Mouse (Mus musculus): ENCODE data around the gene Akp3. TPM values are rescaled to one million over a fixed set of nuclear protein-coding genes. Genes with fewer than 3 reads are reported as not detected.

Gene Akp3
- polyA plus RNA-seq, 1 experiment from 2014 or later = not detected

DNA sequence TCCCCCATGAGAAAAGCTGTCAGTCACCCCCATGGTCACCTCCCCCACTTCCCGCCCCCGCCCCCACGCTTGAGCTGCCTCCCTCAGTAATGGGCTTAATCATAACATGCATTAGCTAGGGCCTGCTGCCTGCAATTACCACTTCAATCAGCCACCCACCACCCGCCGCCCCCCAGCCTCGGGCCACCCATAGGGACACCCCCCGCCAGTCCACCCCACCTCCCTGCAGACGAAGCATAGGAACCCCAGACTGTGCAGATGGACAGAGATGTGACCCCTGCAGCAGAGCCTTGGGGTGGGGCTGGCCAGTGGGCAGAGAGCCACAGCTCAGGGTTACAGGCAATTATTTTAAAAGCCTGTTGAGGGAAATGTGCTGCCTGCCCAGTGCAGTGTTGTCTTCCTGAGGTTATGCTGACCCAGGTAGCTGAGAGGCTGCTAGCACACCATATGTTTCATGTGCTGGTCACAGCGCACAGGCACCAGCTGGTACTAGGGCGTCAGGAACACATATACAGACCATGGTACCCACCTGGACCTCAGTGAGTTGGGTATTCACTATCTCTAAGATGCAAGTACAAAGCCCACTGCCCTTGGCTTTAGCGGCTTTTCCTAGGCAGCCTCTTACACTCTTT, 39.5 kb downstream of the Akp3 start:
- ATAC-seq (peak; percentile 54; the same call in 1 of the 2 replicates), DNase-seq (ENCODE audit: low spot score) (peak; percentile 32)
- Histone ChIP-seq H3K27ac (ENCODE audit: low read depth, low read length) (peak overlapping the region; percentile 46; the same call in 1 of the 2 replicates), H3K9me3 (replicated peaks; ENCODE audit: control insufficient read depth, low read length) (no peaks in the 10 kb centered on the region), H3K4me2 (ENCODE audit: low read length) (no peak overlapping the region), H3K4me3 (ENCODE audit: low read depth, low read length) (no peak overlapping the region), H3K36me3 (ENCODE audit: control insufficient read depth, insufficient read depth, low read length) (no peaks in the 10 kb centered on the region), H3K9ac (ENCODE audit: low read length) (no peak overlapping the region), H3K4me1 (ENCODE audit: control insufficient read depth, insufficient read depth, low read length) (peaks cover 13% of the 10 kb centered on the region), H3K27me3 (replicated peaks; ENCODE audit: control insufficient read depth, insufficient read depth, low read length) (no peaks in the 10 kb centered on the region)
- WGBS = 25% methylated on average over 11 of the region's 11 CpGs

DNA sequence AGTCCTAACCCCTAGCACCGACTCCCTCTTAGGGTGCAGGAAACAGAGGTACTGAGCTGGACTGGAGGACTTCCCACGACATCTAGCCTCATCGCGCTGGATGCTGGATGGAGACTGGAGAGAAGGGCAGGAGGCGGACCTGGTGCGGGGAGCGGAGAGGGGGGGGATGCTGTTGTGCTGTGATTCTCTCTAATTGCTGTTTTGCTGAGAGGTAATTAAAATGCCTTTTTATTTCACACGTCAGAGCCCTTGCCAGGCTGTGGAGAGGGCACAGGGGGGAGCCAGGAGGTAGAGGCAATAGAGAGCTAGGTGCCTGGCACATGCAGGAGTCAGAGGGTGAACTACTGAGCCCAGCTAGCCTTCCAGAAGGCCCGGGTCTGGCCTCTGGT, 40.0 kb downstream of the Akp3 start:
- Histone ChIP-seq H3K4me2 (ENCODE audit: low read length) (no peak overlapping the region), H3K36me3 (ENCODE audit: control insufficient read depth, insufficient read depth, low read length) (no peaks in the 10 kb centered on the region), H3K4me1 (ENCODE audit: control insufficient read depth, insufficient read depth, low read length) (peaks cover 15% of the 10 kb centered on the region), H3K9me3 (replicated peaks; ENCODE audit: control insufficient read depth, low read length) (no peaks in the 10 kb centered on the region), H3K9ac (ENCODE audit: low read length) (0 out of 2 replicates have a peak overlapping the region, but pooled peaks have one; percentile 22), H3K27ac (ENCODE audit: low read depth, low read length) (peak overlapping the region; percentile 46; the same call in 1 of the 2 replicates), H3K4me3 (ENCODE audit: low read depth, low read length) (no peak overlapping the region), H3K27me3 (replicated peaks; ENCODE audit: control insufficient read depth, insufficient read depth, low read length) (no peaks in the 10 kb centered on the region)
- 20% methylated on average over 9 of the region's 9 CpGs for WGBS
- peak; percentile 51 for DNase-seq (ENCODE audit: low spot score)
- ATAC-seq = peak; percentile 44; the same call in 1 of the 2 replicates

DNA sequence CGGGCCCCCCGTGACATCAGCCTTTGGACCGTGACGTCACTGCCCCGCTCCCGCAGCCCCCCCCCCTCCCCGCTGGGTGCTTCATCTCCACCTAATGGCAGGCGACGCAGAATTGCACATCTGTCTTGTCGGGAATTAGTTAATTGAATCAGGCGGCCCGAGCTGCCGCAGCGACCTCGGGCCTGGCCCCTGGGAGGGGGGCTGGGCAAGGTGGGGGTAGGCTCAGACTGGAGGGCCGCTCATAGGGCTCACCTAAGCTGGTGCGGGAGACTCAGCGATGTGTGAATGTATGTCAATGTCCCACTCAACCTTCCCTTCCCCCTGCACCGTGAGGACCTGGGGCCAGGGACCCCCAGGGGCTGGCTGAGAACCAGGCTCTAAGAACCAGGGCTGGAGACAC, 45.7 kb downstream of the Akp3 start:
- Histone ChIP-seq H3K4me1 (ENCODE audit: control insufficient read depth, insufficient read depth, low read length) (peaks cover 11% of the 10 kb centered on the region), H3K36me3 (ENCODE audit: control insufficient read depth, insufficient read depth, low read length) (no peaks in the 10 kb centered on the region), H3K4me2 (ENCODE audit: low read length) (no peak overlapping the region), H3K9me3 (replicated peaks; ENCODE audit: control insufficient read depth, low read length) (no peaks in the 10 kb centered on the region), H3K27me3 (replicated peaks; ENCODE audit: control insufficient read depth, insufficient read depth, low read length) (no peaks in the 10 kb centered on the region), H3K27ac (ENCODE audit: low read depth, low read length) (no peak overlapping the region), H3K4me3 (ENCODE audit: low read depth, low read length) (no peak overlapping the region), H3K9ac (ENCODE audit: low read length) (no peak overlapping the region)
- ATAC-seq = no peak
- no peak for DNase-seq (ENCODE audit: low spot score)
- 11% methylated on average over 18 of the region's 19 CpGs for WGBS

DNA sequence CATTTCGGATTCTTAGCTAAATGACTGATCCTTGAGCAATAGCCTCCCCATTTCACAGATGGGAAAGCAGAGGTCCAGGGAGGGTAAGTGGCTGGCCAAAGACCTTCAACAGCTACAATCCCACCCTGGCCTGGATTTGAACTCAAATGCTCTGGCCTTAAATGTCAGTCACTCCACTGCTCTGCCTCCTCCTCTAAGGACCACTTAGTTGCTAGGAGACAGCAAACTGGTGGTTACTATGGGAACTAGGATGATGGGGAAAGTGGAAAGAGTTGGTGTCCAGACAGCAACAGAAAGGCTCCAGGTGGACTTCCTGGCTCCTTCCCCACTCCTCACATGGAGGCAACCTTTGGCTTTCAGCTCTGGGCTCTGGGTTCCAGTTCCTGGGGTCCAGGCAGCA, 46.5 kb downstream of the Akp3 start:
- no peak overlapping the region for H3K4me3 ChIP-seq (ENCODE audit: low read depth, low read length)
- H3K4me2 ChIP-seq (ENCODE audit: low read length) = no peak overlapping the region
- DNase-seq (ENCODE audit: low spot score) (peak; percentile 47), ATAC-seq (no peak)
- H3K4me1 ChIP-seq (ENCODE audit: control insufficient read depth, insufficient read depth, low read length) = peaks cover 15% of the 10 kb centered on the region
- H3K9me3 ChIP-seq (replicated peaks; ENCODE audit: control insufficient read depth, low read length) = no peaks in the 10 kb centered on the region
- WGBS = 79% methylated on average over 1 of the region's 1 CpGs
- no peaks in the 10 kb centered on the region for H3K36me3 ChIP-seq (ENCODE audit: control insufficient read depth, insufficient read depth, low read length)
- no peak overlapping the region for H3K27ac ChIP-seq (ENCODE audit: low read depth, low read length)
- H3K27me3 ChIP-seq (replicated peaks; ENCODE audit: control insufficient read depth, insufficient read depth, low read length) = no peaks in the 10 kb centered on the region
- H3K9ac ChIP-seq (ENCODE audit: low read length) = no peak overlapping the region

DNA sequence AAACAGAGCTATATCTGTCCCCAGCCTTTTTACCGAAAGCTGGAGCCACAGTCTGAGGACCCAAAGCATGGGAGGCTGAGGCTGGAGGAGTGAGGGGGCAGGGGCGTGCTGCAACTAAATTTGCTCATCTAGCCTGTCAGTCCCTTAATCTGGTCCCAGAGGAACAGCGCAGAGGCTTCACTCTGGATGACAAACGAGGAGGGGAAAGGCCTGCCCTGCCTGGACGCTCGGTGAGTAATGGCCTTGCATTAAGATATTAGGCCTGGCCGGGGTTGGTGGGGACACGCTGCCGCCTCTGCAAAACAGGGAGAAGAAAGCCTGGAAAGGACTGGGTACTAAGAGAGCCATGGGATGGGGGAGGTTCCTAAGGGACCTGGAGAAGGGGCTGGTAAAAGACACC, 47.5 kb downstream of the Akp3 start:
- H3K27ac ChIP-seq (ENCODE audit: low read depth, low read length) = no peak overlapping the region
- peaks cover 15% of the 10 kb centered on the region for H3K4me1 ChIP-seq (ENCODE audit: control insufficient read depth, insufficient read depth, low read length)
- no peak for DNase-seq (ENCODE audit: low spot score)
- no peaks in the 10 kb centered on the region for H3K27me3 ChIP-seq (replicated peaks; ENCODE audit: control insufficient read depth, insufficient read depth, low read length)
- H3K36me3 ChIP-seq (ENCODE audit: control insufficient read depth, insufficient read depth, low read length) = no peaks in the 10 kb centered on the region
- WGBS = 50% methylated on average over 9 of the region's 9 CpGs
- ATAC-seq = no peak
- no peak overlapping the region for H3K4me2 ChIP-seq (ENCODE audit: low read length)
- H3K9ac ChIP-seq (ENCODE audit: low read length) = no peak overlapping the region
- no peaks in the 10 kb centered on the region for H3K9me3 ChIP-seq (replicated peaks; ENCODE audit: control insufficient read depth, low read length)
- no peak overlapping the region for H3K4me3 ChIP-seq (ENCODE audit: low read depth, low read length)

DNA sequence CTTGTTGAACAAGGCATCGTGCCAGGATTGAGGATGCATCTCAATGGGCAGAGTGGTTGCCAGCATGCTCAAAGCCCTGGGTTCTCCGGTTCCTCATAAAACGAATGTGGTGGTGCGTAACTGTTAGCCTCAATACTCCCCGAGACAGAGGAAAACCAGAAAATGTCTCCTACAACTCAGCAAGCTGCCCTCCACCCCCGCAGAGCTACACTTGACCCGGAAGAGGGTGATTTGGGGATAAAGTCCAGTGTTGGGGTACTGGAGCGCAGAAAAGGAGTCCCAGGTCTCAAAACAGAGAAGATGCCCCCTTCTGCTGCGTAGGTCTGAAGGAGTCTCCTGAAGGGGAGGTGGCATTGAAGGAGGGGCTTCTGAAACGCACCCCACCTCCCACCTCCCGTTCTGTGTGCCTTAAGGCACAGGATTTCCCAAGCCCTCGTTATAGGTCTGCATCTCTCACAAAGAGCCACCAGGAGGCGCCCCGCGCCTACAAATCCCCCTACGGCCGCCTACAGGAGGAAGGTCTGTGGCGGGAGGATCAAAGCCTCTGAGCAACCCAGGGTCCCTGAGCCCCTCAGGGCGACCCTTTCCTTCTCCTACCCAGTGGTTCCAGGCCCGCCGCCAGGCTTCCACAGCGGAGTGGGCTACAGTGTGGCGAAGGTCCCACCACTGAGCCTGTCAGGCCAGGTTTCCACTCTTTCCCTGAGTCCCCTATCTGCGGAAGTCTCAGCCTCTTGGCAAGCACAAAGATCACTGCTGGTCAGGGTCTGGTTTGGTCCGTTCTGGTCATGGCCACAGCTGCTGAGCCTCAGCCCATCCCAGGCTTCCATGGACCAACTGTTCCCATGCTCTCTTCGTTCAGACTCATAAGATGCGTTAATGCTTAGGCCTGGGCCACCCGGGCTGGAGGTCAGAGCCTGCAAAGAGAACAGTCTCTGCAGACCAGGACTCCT, 49.5 kb downstream of the Akp3 start:
- 25% methylated on average over 28 of the region's 28 CpGs for WGBS
- H3K36me3 ChIP-seq (ENCODE audit: control insufficient read depth, insufficient read depth, low read length) = no peaks in the 10 kb centered on the region
- no peaks in the 10 kb centered on the region for H3K9me3 ChIP-seq (replicated peaks; ENCODE audit: control insufficient read depth, low read length)
- peak; percentile 6; the same call in 1 of the 2 replicates for ATAC-seq
- no peak overlapping the region for H3K9ac ChIP-seq (ENCODE audit: low read length)
- no peak overlapping the region for H3K4me2 ChIP-seq (ENCODE audit: low read length)
- no peaks in the 10 kb centered on the region for H3K27me3 ChIP-seq (replicated peaks; ENCODE audit: control insufficient read depth, insufficient read depth, low read length)
- H3K4me3 ChIP-seq (ENCODE audit: low read depth, low read length) = no peak overlapping the region
- peaks cover 13% of the 10 kb centered on the region for H3K4me1 ChIP-seq (ENCODE audit: control insufficient read depth, insufficient read depth, low read length)
- H3K27ac ChIP-seq (ENCODE audit: low read depth, low read length) = no peak overlapping the region
- peak; percentile 78 for DNase-seq (ENCODE audit: low spot score)

DNA sequence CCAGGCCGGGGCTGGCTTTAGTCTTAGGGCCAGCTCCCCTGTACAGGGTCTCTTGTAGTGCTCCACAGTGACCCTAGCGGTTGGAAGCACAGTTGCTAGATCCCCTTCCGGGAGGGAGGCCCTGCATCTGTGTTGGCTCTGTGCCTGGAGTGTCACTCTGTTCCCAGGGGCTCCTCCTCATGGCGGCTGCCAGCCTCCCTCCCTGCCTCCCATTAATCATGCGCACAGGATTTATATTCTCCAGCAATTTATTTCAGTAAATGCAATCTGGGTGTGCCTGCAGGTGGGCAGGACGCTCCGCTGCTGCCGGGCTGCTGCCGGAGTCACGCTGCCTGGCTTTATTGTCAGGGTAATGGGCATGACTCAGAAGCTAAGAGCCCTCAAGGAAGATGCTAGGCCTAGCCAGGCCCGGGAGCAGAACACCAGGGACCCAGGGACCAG, 51.1 kb downstream of the Akp3 start:
- peak; percentile 95 for DNase-seq (ENCODE audit: low spot score)
- WGBS = 5% methylated on average over 11 of the region's 11 CpGs
- no peaks in the 10 kb centered on the region for H3K36me3 ChIP-seq (ENCODE audit: control insufficient read depth, insufficient read depth, low read length)
- no peaks in the 10 kb centered on the region for H3K9me3 ChIP-seq (replicated peaks; ENCODE audit: control insufficient read depth, low read length)
- H3K9ac ChIP-seq (ENCODE audit: low read length) = no peak overlapping the region
- ATAC-seq = peak; percentile 92
- peaks cover 4% of the 10 kb centered on the region; the same call in 1 of the 2 replicates for H3K4me1 ChIP-seq (ENCODE audit: control insufficient read depth, insufficient read depth, low read length)
- no peak overlapping the region for H3K4me3 ChIP-seq (ENCODE audit: low read depth, low read length)
- H3K4me2 ChIP-seq (ENCODE audit: low read length) = peak overlapping the region; percentile 18; the same call in 1 of the 2 replicates
- no peaks in the 10 kb centered on the region for H3K27me3 ChIP-seq (replicated peaks; ENCODE audit: control insufficient read depth, insufficient read depth, low read length)
- peak overlapping the region; percentile 53; the same call in 1 of the 2 replicates for H3K27ac ChIP-seq (ENCODE audit: low read depth, low read length)
